Mouse (Mus musculus) common myeloid progenitor, adult 5-6 weeks (primary cell): ENCODE results near the gene Pax8. TPM values are rescaled to one million over a fixed set of nuclear protein-coding genes. Genes with fewer than 3 reads are reported as not detected.
A peak's percentile ranks its signal among the peaks of the same experiment; 100 is the strongest.

ENCODE experiments used
- ATAC-seq: replicated peaks from 2 replicates; pipeline ENCODE4 v1.8.0; 2016; ENCODE audit warnings: low read depth, mild to moderate bottlenecking, moderate TSS enrichment, inconsistent platforms; ENCODE audit not compliant: poor library complexity, severe bottlenecking
- total RNA-seq: library from RNA; stranded (forward); fragments of 200-1000, 187-1606 nt; gene quantifications from 2 replicates; pipeline ENCODE4 v1.2.3, GENCODE M21; 2017

Pax8 gene
- total RNA-seq: not detected in 2 replicates

GRCm38 (mm10) chr2:24475420-24475819 is at the start of gene Pax8:
Gene Pax8 (minus strand): TSS chr2:24475599.
- no peak for ATAC-seq

- ATAC-seq: no peak
Measured at GRCm38 (mm10) chr2:24521430-24522226, 46.2 kb upstream of the Pax8 start.

DNA sequence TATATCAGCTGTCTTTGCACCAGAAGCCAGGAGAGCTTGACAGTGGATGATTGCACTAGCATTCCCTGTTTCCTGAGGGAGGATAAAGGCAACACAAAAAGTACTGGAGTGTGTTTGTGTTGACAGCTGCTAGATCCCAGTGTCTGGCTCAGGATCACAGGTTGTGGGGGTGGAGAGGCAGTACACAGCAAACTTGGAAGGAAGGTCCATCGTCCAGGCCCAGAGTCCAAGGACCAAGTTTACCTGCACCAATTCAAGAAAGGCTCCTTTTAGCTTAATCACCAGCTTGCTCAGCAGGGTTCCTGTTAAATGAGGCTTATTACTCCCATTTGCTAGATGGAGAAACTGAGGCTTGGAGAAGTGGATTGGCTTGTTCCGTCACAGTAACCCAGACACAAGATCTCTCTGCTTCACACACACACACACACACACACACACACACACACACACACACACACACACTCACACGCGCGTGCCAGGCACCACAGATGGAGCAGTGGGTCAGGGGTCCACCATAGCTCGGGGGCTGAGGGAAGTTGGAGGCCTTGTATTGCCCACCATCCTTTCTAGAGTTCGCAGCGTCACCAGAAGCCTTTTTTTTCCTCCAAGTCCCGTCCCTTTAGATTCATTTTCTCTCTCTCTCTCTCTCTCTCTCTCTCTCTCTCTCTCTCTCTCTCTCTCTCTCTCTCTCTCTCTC is 45.3 kb upstream of the Pax8 start:
- ATAC-seq: no peak

GRCm38 (mm10) chr2:24516946-24517345 is 41.5 kb upstream of the Pax8 start:
- no peak for ATAC-seq

DNA sequence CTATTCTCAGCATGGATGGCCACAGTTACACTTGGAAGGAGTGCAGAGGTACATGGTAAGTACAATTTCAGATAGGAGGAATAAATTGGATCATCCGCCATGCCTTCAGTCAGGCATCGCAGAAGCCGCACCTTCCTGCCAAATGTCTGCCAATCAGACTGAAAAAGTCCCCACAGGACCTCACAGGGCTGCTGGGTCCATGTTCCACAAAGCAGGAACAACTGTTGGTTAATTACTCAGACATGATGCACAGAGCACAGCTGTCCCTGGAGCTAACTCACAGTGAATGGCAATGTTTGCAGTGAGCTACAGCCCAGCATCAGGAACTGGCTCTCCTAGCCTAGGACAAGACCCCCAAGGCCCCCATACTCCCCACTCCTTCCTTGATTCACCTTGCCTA is 32.0 kb upstream of the Pax8 start:
- no peak for ATAC-seq

DNA sequence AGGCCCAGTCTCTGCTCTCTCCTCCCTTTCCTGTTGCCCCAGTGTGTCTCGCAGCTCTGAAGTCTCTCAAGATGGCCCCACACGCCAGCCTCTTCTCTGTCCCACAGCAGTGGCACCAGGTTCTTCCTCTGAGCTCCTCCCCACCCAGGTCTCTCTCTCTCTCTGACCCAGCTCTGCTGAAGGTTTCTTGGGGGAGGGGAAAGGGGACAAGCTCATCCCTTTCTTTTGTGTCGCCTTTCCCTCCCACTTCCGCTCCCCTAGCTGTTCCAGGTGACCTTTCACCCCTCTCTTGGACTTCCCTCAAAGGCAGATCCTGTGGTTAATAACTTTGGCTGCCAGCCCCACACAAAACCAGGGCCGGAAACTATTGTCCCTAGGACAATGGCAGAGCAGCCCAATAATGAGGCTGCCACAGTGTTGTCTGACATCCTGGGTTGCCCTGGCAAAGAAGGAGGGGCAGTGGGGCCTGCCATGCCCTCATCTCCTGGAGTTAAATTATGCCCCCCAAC is 27.6 kb upstream of the Pax8 start:
- ATAC-seq: 0 out of 2 replicates have a peak, but pooled peaks have one; percentile 39

- ATAC-seq: no peak
Measured at GRCm38 (mm10) chr2:24500921-24501320, 25.5 kb upstream of the Pax8 start.

- ATAC-seq: 0 out of 2 replicates have a peak, but pooled peaks have one; percentile 32
Measured at GRCm38 (mm10) chr2:24490564-24490963, 15.2 kb upstream of the Pax8 start.

GRCm38 (mm10) chr2:24488660-24489059 is 13.3 kb upstream of the Pax8 start:
- no peak for ATAC-seq

GRCm38 (mm10) chr2:24487056-24487825 is 11.8 kb upstream of the Pax8 start:
- ATAC-seq: no peak

DNA sequence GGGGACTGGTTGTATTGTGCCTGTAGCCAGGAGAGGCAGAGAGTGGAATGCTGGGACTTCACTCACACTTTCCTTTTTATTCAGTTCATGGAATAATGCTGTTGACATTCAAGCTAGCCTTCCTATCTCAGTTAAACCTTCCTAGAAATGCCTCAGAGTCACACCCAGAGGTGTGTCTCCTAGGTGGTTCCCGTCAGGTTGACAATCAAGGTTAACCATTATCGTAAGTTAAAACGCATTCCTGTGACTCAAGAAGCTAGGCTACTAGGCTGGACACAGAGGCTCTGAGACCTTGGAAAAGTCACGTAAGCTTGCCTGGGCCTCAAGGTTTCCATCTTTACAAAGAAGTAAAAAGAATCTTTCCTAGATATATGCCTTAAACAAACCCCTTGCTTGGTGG is 10.0 kb upstream of the Pax8 start:
- ATAC-seq: no peak

GRCm38 (mm10) chr2:24479906-24480305 is 4.5 kb upstream of the Pax8 start:
- ATAC-seq: no peak

DNA sequence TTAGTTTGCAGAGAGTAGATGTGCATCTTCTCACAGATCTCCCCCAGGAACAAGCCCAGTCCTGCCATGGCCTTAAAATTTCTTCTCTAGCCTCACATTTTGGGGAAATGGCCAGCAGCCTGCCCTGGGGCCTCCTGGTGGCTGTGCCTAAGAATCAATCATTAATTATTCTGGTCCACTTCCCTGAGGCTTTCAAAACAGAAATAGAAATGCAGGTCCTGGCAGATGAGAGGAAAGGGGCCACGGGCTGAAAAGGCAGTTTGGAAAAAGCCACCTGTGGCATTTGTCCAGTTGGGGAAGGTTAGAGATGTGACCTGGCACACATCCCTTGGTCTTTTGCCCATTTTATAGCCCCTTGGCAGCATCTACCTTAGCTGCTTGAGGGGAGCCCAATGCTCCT is 3.8 kb upstream of the Pax8 start:
- no peak for ATAC-seq

DNA sequence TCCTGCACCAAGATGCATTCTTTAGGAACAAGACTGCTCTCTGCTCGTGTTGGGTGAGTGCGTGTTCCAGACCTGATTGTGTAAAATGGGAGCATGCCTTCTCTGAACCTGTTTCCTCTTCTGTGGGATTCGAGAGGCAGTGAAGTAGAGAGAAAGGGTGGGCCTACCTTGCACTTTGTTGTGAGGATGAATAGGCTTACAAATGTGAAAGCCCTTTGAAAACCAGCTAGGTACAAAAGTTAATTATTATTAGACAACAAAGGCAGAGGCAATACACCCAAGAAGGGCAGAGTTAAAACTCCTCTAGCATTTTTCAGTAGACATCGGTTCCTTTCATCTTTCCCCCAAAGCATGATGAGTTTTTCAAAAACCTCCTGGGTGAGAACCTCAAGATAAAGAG is 3.2 kb upstream of the Pax8 start:
- ATAC-seq: no peak

DNA sequence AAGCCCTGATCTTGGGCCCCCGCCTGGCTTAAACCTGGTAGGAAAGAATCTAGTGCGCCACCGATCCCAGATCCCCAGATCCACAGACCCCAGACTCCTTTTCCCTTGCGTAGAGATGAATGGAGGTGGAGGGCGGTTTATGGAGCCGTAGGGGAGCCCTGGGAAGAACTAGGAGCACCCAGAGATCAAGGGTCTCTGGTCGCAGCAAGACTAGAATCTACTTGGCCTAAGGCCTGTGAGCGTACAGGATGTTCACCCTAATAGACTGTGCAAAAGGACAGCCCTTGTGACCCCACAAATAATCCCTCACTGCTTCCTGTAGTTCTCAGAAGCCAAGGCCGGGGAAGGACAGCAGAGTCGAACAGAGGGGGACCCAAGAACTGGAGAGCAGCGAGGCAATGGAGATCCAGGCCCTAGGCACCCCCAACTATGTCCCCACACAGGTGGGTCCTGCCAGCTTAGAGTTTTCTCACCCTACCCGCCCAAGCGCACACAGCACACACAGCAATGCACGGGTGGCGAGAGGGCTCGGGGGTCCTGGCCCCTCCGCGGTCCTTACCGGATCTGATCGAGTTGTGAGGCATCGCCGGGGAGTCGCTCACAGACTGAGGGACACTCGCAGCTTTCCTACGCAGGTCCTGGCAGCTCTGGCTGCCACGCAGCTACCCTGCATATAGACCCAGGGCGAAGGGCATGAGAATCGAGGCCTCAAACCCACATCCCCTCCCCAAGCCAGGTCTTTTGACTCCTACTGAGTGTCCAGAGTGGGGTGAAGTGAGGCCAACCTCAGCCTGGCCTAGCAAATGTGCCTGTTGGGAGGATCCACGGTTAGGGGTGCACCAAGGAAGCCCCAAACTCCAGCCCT is 653 bp downstream of the Pax8 start:
- ATAC-seq: no peak

GRCm38 (mm10) chr2:24473641-24474511 is 1.5 kb downstream of the Pax8 start:
- ATAC-seq: no peak

GRCm38 (mm10) chr2:24472677-24473076 is 2.7 kb downstream of the Pax8 start:
- no peak for ATAC-seq

DNA sequence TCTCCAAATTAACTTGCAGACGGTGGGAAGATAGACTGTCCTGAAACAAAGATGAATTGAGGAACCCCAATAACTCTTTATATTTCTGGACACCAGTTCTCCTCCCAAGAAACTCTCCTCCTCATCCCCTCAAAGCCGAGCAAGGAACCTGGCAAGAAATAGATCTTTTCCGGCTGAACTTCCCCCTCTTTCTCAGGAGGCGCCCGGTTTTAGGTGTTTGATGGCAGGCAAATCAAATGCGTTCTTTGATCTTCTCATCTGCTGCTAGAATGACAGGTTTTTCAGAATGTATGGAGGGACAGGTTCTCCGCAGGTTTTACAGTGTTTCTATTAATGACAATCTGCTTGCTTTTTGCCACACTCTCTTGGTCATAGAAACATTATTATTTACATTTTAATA is 3.3 kb downstream of the Pax8 start:
- ATAC-seq: no peak

DNA sequence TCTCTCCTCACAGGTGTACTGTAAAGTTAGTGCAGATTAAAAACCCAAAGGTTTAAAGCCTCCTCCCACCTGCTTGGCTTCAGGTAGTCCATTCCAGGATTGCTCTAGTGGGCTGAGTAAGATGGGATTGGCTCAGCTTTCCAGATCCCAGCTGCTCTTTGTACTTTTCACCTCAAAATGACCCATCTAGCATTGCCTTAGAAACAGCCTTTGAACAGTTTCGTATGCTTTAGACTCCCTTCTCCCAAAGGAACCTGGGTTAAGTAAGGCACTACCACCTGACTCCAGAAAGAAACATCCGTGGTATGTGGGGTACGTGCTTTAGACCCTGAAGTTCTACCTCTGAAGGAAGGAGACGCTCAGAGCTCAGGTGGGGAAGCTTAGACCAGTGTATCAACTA is 6.3 kb downstream of the Pax8 start:
- no peak for ATAC-seq
